Mouse (Mus musculus) forebrain, embryonic 10.5 days (tissue): ENCODE results near the gene Gpr152. TPM values are rescaled to one million over a fixed set of nuclear protein-coding genes. Genes with fewer than 3 reads are reported as not detected.
A peak's percentile ranks its signal among the peaks of the same experiment; 100 is the strongest.

Source experiments
- DNase-seq: peaks from one replicate; pipeline ENCODE4 v3.0.0-alpha.2; 2017; ENCODE audit warnings: low spot score; ENCODE audit errors: extremely low spot score
- H3K27ac ChIP-seq: fragments of 300-500 bp; sonication (generic); 2 replicates; pipeline ENCODE4 v1.5.1; 2016; ENCODE audit warnings: mild to moderate bottlenecking
- H3K27me3 ChIP-seq: fragments of 300-500 bp; sonication (generic); 2 replicates; pipeline ENCODE4 v1.6.1; 2016; ENCODE audit warnings: mild to moderate bottlenecking; ENCODE audit not compliant: poor library complexity, severe bottlenecking
- H3K36me3 ChIP-seq: fragments of 300-500 bp; sonication (generic); replicated peaks from 2 replicates; pipeline ENCODE4 v1.6.1; 2016; ENCODE audit warnings: mild to moderate bottlenecking, moderate library complexity
- H3K4me1 ChIP-seq: fragments of 300-500 bp; sonication (generic); 2 replicates; pipeline ENCODE4 v1.6.1; 2016
- H3K4me3 ChIP-seq: fragments of 300-500 bp; sonication (generic); 2 replicates; pipeline ENCODE4 v1.5.1; 2016; ENCODE audit warnings: mild to moderate bottlenecking, moderate library complexity
- H3K9me3 ChIP-seq: fragments of 300-500 bp; sonication (generic); 2 replicates; pipeline ENCODE4 v1.6.1; 2016; ENCODE audit warnings: mild to moderate bottlenecking, moderate library complexity
- WGBS: fragments of 180-500 bp; shearing (Covaris S2); methylation state at CpG from one replicate; pipeline ENCODE4 v1.1.7; 2016; 5-methylcytosine and 5-hydroxymethylcytosine counted together
- polyA plus RNA-seq: library from polyadenylated mRNA; unstranded; fragments of >200 nt; fragmentation: Nextera tagmentation; extraction: Ambion mirVana; gene quantifications from 2 replicates; pipeline ENCODE4 v1.2.1, GENCODE M21; 2016

The Gpr152 gene
- polyA plus RNA-seq, 1 experiment from 2014 or later = not detected

- DNase-seq = peak; percentile 95
- Histone ChIP-seq H3K4me1 (peaks cover 17% of the 10 kb centered on the region), H3K27ac (peak within 1 kb of the TSS; percentile 84), H3K27me3 (no peaks in the 10 kb centered on the region), H3K9me3 (no peaks in the 10 kb centered on the region), H3K36me3 (peaks cover 36% of the 10 kb centered on the region), H3K4me3 (peak within 1 kb of the TSS; percentile 75)
- 6% methylated on average over 42 of the region's 42 CpGs for WGBS
These were observed 23.3 kb downstream of the Gpr152 start, which contains the start of gene Rps6kb2 for GRCm38 (mm10) chr19:4162646-4163542. Gene Rps6kb2, minus strand, starts transcription at chr19:4163354.

- Histone ChIP-seq H3K9me3 (no peaks in the 10 kb centered on the region), H3K36me3 (peaks cover 29% of the 10 kb centered on the region), H3K4me1 (peaks cover 17% of the 10 kb centered on the region), H3K27me3 (no peaks in the 10 kb centered on the region), H3K27ac (peak overlapping the region; percentile 84), H3K4me3 (peak overlapping the region; percentile 75)
- DNase-seq = no peak
- WGBS = 37% methylated on average over 4 of the region's 4 CpGs
These were observed 23.9 kb downstream of the Gpr152 start for GRCm38 (mm10) chr19:4163543-4163887.

- 89% methylated on average over 3 of the region's 3 CpGs for WGBS
- peaks cover 17% of the 10 kb centered on the region for H3K4me1 ChIP-seq
- no peak overlapping the region for H3K27ac ChIP-seq
- peaks cover 23% of the 10 kb centered on the region for H3K36me3 ChIP-seq
- no peaks in the 10 kb centered on the region for H3K9me3 ChIP-seq
- no peak for DNase-seq
- H3K4me3 ChIP-seq = peak overlapping the region; percentile 75; the same call in 1 of the 2 replicates
- no peaks in the 10 kb centered on the region for H3K27me3 ChIP-seq
These were observed 24.5 kb downstream of the Gpr152 start for GRCm38 (mm10) chr19:4164100-4164499.

DNA sequence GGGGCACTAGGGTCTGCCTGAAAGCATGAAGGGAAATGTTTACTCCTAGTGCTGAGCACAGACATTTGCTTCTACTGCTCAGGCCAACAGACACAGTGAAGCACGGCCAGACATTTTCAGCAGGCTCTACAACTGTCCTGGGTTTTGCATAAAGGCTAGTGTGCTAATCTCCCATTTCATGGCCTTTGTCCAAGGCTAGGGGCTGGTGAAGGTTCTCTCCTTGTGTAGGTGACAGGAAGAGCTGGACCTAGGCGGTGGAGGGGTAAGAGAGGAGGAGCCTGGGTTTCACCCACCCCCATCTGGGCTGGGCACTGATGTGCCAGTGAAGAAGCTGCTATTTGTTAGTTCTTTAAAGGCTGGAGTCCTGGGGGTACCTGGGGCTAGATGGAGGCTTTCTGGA is 25.1 kb downstream of the Gpr152 start:
- Histone ChIP-seq H3K27me3 (no peaks in the 10 kb centered on the region), H3K4me3 (no peak overlapping the region), H3K4me1 (peaks cover 21% of the 10 kb centered on the region), H3K36me3 (peaks cover 17% of the 10 kb centered on the region), H3K9me3 (no peaks in the 10 kb centered on the region), H3K27ac (no peak overlapping the region)
- WGBS = 70% methylated on average over 2 of the region's 2 CpGs
- no peak for DNase-seq

DNA sequence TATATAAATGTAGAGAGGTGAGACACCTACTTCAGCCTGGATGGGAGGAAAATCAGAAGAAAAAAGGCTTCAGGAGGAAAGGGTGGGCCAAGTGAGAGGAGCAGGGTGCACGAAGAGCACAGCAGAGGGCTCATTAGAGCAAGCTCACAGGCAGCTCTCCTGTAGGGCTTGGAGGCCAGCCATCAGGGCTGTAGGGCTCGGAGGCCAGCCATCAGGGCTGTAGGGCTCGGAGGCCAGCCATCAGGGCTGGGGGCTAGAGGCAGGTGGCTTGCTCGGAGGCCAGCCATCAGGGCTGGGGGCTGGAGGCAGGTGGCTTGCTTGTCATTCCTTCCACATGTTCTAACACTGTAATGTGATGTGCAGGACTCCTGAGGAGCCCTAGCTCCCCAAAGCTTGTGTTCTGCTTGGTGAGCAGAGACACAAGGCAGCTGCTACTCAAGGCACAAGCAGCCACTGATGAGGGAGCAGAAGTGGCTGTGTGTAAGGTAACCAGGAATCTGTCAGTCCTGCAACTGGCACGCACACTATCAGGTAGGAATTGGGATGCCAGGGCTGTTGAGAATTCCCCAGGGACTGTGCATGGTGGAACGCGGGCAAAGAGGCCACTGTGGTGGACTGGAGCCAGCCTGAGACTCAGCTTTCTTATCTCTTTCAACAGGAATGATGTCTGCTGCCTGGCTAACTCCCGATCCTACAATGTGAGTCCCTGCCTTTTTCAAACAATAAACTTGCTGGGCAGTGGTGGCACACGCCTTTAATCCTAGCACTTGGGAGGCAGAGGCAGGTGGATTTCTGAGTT is 27.3 kb downstream of the Gpr152 start:
- peaks cover 42% of the 10 kb centered on the region for H3K4me1 ChIP-seq
- DNase-seq = no peak
- H3K27ac ChIP-seq = no peak overlapping the region
- H3K36me3 ChIP-seq = no peaks in the 10 kb centered on the region
- no peak overlapping the region for H3K4me3 ChIP-seq
- peaks cover 18% of the 10 kb centered on the region; the same call in 1 of the 2 replicates for H3K27me3 ChIP-seq
- H3K9me3 ChIP-seq = no peaks in the 10 kb centered on the region
- WGBS = 85% methylated on average over 9 of the region's 9 CpGs

DNA sequence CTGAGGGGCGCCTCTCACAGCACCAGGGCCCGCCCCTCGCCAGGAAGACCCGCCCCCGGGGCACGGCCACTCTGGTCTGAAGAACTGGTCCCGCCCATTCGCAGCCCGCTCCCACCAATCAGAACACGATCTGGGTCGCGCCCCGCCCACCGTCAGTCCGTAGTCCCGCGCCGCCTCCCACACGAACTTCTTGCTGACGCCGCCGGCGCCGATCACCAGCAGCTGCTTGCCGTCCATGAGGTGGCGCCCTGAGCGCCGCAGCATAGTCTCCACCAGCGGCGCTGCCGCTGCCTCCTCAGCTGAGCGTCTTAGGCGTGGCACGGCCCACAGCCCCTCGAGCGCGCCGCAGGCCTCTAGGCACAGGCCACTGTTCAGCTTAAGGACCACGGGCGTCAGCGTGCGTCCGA is 29.8 kb downstream of the Gpr152 start:
- WGBS = under 1% methylated on average over 43 of the region's 43 CpGs
- Histone ChIP-seq H3K4me3 (peak overlapping the region; percentile 57), H3K9me3 (no peaks in the 10 kb centered on the region), H3K27me3 (peaks cover 24% of the 10 kb centered on the region; the same call in 1 of the 2 replicates), H3K36me3 (no peaks in the 10 kb centered on the region), H3K4me1 (peaks cover 27% of the 10 kb centered on the region), H3K27ac (peak overlapping the region; percentile 91)
- DNase-seq = peak; percentile 100

DNA sequence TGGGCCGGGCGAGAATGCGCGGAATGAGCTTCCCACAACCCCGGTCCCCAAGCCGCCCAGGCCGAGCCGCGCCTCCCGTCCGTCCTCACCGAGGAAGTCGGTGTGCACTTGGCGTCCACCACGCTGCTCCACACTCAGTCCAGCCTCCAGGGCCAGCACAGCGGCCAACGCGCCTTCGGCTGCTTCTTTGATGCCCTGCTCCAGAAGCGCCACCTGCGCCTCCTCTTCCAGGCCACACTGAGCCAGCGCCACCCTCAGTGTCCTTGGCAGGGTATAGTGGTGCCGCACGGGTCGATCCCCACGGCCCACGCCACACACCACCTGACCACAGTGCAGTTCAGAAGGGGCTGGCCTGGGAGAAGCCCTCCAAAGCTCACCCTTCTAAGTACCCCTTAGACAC is 30.2 kb downstream of the Gpr152 start:
- DNase-seq = no peak
- Histone ChIP-seq H3K9me3 (no peaks in the 10 kb centered on the region), H3K36me3 (no peaks in the 10 kb centered on the region), H3K4me3 (peak overlapping the region; percentile 57), H3K27me3 (peaks cover 28% of the 10 kb centered on the region; the same call in 1 of the 2 replicates), H3K4me1 (peaks cover 27% of the 10 kb centered on the region), H3K27ac (peak overlapping the region; percentile 91)
- 11% methylated on average over 26 of the region's 27 CpGs for WGBS

- Histone ChIP-seq H3K4me3 (peak overlapping the region; percentile 8; the same call in 1 of the 2 replicates), H3K9me3 (no peaks in the 10 kb centered on the region), H3K27me3 (peaks cover 33% of the 10 kb centered on the region), H3K27ac (peak overlapping the region; percentile 37; the same call in 1 of the 2 replicates), H3K4me1 (peaks cover 37% of the 10 kb centered on the region), H3K36me3 (no peaks in the 10 kb centered on the region)
- no peak for DNase-seq
- WGBS = 84% methylated on average over 10 of the region's 10 CpGs
These were observed 31.3 kb downstream of the Gpr152 start for GRCm38 (mm10) chr19:4170723-4171392.

DNA sequence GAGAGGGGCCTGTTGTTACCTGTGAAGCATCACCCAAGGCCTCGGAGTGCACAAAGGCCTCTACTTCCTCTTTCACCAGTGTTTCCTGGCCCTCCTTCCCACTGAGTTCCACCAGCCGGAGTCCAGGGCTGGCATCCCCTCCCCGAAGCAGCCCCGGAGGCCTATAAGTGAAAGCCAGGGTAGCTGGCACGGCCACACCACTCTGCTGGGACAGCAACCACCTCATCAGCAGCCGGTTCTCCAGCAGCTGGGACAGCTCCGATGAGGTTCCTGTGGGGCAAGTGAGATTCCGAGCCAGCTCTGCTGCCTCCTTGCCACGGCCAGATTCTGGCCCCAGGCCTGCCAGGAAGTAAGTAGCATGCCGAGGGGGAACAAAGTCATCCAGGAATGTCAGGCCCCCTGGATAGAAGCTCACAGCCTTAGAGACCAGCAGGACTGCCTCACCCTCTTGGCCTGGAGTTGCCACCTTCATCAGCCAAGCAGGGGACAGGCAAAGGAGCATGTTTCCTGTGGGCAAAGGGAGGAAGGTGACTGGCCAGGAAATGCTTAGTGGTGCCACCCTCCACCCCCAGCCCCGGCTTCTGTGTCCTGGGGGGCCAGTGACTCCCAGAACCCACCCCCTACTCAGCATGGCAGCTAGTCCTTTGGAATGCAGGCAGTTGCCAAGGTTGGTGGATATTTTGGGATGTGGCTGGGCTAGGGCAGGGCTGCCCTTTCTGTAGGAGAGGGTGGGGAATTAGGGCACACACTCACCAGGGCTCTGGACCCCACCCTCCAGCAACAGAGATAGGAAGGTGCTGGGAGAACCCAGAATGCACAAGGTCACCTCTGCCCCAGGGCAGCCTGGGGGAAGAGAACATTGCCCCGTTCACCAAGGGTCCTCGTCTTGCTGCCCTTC is 32.1 kb downstream of the Gpr152 start:
- no peaks in the 10 kb centered on the region for H3K9me3 ChIP-seq
- H3K27ac ChIP-seq = peak overlapping the region; percentile 37; the same call in 1 of the 2 replicates
- no peak for DNase-seq
- H3K36me3 ChIP-seq = no peaks in the 10 kb centered on the region
- H3K27me3 ChIP-seq = peaks cover 40% of the 10 kb centered on the region
- peaks cover 39% of the 10 kb centered on the region for H3K4me1 ChIP-seq
- 77% methylated on average over 13 of the region's 13 CpGs for WGBS
- H3K4me3 ChIP-seq = peak overlapping the region; percentile 8; the same call in 1 of the 2 replicates

DNA sequence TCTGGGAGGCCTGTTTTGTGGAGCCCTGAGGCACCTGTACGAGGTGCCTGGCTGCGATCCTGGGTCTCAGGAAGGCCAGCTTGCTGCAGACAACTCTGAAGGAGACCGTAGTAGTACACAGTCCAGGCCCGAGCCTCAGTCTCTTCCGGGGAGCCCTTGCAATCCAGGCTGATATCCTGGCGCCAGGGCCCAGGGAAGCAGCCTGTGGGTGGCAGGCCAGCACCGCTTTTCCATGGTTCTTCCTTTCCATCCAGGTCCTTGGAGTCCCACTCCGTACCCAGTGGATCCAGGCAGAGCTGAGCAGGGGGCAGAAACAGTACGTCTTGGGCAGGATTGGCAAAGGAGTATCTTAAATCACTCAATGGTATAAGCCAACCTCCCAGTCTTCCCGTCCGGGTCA is 33.3 kb downstream of the Gpr152 start:
- no peak overlapping the region for H3K27ac ChIP-seq
- H3K4me3 ChIP-seq = no peak overlapping the region
- no peaks in the 10 kb centered on the region for H3K36me3 ChIP-seq
- H3K9me3 ChIP-seq = no peaks in the 10 kb centered on the region
- WGBS = 62% methylated on average over 11 of the region's 11 CpGs
- peaks cover 39% of the 10 kb centered on the region for H3K4me1 ChIP-seq
- peaks cover 44% of the 10 kb centered on the region for H3K27me3 ChIP-seq
- no peak for DNase-seq

- no peak for DNase-seq
- H3K27me3 ChIP-seq = peaks cover 40% of the 10 kb centered on the region
- H3K4me3 ChIP-seq = peak within 1 kb of the TSS; percentile 31
- H3K4me1 ChIP-seq = peaks cover 28% of the 10 kb centered on the region
- peak within 1 kb of the TSS; percentile 62 for H3K27ac ChIP-seq
- no peaks in the 10 kb centered on the region for H3K9me3 ChIP-seq
- H3K36me3 ChIP-seq = no peaks in the 10 kb centered on the region
- 4% methylated on average over 11 of the region's 11 CpGs for WGBS
These were observed 35.9 kb downstream of the Gpr152 start, which contains the start of gene Carns1 for GRCm38 (mm10) chr19:4175368-4175947. Gene Carns1, minus strand, starts transcription at chr19:4175479.
